Mouse (Mus musculus): ENCODE results near the gene Timm17b.
"Not testable (repeated sequence)": the region's sequence is repeated elsewhere in the genome, so short reads cannot be mapped to it uniquely, and the experiment has no call there.

Gene Timm17b

GRCm38 (mm10) chrX:7898880-7899874 is at the start of gene Timm17b, which contains the start of gene Pqbp1:
Gene Timm17b (plus strand): TSS chrX:7899357.
Gene Pqbp1 (minus strand): TSS chrX:7899269.
- DNase-seq (ENCODE audit: extremely low read depth, low read depth, low spot score): peak; percentile 54

GRCm38 (mm10) chrX:7854578-7854977 is 44.6 kb upstream of the Timm17b start:
- no peak for DNase-seq (ENCODE audit: extremely low read depth, low read depth, low spot score)

GRCm38 (mm10) chrX:7859191-7859753 is 39.9 kb upstream of the Timm17b start:
- no peak for DNase-seq (ENCODE audit: extremely low read depth, low read depth, low spot score)

DNA sequence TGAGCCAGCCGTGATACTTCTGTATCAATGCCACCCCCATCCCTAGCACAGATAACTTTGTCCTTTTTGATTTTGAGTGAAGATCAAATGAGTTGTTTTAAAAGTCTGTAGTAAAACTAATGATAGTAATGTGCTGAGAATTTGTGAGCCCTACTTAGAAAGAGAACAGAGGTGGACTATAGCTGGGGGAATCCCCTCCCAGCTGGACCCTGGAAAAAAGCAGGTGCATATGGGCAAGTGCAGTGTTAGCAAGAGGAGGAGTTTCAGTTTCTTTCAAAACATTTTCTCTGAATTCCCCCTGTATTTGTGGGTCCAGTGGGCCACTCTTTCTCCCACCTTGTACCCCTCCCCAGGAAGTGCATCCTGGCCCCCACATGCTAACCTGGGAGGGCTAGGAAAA is 36.0 kb upstream of the Timm17b start:
- no peak for DNase-seq (ENCODE audit: extremely low read depth, low read depth, low spot score)

GRCm38 (mm10) chrX:7864551-7864950 is 34.6 kb upstream of the Timm17b start:
- no peak for DNase-seq (ENCODE audit: extremely low read depth, low read depth, low spot score)

- DNase-seq (ENCODE audit: extremely low read depth, low read depth, low spot score): no peak
Measured at GRCm38 (mm10) chrX:7865343-7865742, 33.8 kb upstream of the Timm17b start.

DNA sequence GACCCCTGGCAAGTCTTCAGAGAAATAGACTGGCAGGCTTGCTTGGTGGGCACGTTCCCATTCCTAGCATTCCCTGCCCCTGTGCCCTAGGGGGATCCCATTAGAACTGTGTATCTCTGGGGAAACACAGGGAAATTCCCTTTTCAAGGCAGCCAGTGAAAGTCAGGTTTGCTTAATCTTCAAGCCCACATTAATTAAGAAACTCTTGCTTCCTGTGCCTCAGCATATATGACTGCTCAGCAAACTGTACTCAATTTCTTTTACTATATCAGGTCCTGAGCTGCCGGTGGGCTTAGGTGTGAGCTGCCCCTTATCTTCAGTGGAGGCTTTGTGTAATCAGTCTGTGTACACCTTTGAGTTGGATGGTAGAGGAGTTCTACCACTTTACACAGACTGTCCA is 33.4 kb upstream of the Timm17b start:
- DNase-seq (ENCODE audit: extremely low read depth, low read depth, low spot score): no peak

DNA sequence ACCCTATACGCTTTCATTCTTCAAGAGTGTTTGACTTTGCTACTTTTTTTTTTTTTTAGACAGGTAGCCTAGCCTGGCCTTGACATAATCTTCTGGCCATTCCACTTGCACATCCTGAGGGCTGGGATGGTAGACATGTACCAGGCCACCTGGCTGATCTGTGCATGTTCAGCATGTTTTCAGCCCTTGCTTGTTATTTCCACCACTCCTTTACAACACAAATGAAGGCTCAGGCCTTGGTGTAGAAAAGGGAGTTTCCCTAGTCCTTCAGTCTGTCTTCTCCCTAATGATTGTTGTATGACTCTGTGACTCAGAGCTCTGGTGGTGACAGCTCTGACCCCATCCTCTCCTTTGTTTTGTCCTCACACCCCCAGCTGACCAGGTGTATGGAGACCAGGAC is 32.0 kb upstream of the Timm17b start:
- no peak for DNase-seq (ENCODE audit: extremely low read depth, low read depth, low spot score)

DNA sequence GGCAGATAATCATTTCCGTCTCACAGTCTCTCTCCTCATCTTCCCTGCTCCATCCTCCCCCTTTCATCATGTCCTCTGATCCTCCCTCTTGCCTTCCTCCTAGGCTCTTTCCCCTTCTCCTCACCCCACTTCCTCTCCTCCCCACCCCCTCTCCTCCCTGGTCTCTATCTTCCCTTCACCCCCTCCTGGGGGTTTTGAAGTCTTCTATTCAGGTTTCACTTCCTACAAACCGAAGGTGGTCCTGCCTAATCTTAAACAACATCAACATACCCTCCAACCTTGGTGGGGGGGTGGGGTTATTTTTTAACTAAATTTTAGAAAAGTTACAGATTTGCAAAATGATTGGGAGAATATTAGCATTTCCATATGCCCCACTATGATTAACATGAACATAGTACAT is 30.7 kb upstream of the Timm17b start:
- no peak for DNase-seq (ENCODE audit: extremely low read depth, low read depth, low spot score)

DNA sequence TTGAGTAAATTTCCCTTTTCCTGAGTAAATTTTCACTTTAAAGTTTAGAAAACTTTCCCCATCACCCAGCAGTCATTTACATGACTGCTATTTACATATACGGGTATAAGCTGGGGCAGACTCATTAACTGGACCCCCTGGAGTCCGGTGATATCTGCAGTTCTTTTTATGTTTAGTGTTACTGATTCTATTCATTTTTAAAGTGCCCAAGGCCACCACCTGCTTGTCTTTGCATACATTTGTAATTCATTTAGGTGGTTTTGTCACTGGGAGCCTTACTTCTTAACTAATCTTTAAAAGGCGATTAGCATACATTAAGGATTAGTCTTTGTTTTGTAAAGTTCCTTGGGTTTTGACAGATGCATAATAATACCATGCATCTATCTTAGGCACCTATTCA is 29.3 kb upstream of the Timm17b start:
- DNase-seq (ENCODE audit: extremely low read depth, low read depth, low spot score): no peak

- DNase-seq (ENCODE audit: extremely low read depth, low read depth, low spot score): peak; percentile 37
Measured at GRCm38 (mm10) chrX:7878007-7878419, 21.1 kb upstream of the Timm17b start, which contains the start of gene Pim2. Gene Pim2 (plus strand): TSS chrX:7878262.

GRCm38 (mm10) chrX:7878495-7878894 is 20.7 kb upstream of the Timm17b start:
- no peak for DNase-seq (ENCODE audit: extremely low read depth, low read depth, low spot score)

DNA sequence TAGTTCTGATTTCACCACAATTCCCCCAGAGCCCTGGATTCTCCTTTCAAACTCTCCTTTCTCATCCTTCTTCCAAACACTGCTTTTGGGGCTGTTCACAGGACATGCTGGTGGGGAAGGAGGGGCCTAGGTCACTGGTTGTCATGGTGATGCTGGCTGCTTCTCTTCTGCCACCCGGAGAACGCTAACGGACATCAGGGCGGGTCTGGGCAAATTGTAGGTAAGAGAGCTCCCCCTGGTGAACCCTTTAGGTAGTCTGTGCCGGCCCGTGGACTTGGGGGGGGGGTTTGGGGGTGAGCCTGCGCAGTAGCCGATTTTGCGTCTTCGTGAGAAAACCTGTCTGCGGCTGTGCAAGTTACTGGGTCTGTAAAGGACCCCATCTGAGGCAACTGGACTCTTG is 19.3 kb upstream of the Timm17b start:
- no peak for DNase-seq (ENCODE audit: extremely low read depth, low read depth, low spot score)

DNA sequence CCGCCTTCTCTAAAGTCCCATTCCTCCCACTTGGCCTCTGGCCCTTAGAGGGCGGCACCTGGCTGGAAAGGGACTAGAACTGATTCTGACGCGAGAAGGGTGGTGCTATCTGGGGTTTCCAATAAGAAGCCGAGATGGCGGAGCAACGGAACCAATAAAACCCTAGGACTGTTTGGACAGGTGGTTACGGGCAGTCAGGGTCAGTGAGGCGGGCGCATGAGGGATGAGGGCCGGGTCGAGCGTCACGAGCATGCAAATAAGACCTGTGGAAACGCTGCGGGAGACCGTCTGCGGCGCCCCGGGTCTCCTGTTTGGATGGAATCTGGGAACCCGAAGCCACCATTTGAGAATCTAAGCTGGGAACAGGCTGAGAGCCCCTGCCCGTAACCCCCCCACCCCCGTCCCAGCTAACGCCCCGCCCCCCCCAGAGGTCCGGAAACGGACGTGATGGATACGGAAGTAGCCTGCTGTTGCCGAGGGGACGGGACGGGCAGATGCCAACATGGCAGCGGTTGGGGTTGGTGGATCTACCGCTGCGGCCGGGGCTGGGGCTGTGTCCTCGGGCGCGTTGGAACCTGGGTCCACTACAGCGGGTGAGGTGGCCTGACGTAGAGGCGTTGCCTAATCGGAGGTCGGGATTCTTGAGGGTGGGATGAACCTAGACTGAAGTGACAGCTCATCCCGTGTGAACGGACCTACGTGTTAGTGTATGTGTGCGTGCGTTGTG is 15.2 kb upstream of the Timm17b start, which contains the start of gene Slc35a2:
TSS of gene Slc35a2 (plus strand) at position 188 of the 727 bp plus-strand sequence.
- DNase-seq (ENCODE audit: extremely low read depth, low read depth, low spot score): peak; percentile 64

GRCm38 (mm10) chrX:7898211-7898610 is 946 bp upstream of the Timm17b start:
- DNase-seq (ENCODE audit: extremely low read depth, low read depth, low spot score): no peak

- DNase-seq (ENCODE audit: extremely low read depth, low read depth, low spot score): no peak
Measured at GRCm38 (mm10) chrX:7904441-7904840, 5.3 kb downstream of the Timm17b start.

GRCm38 (mm10) chrX:7907735-7908134 is 8.6 kb downstream of the Timm17b start, which contains the start of gene Gm10491:
Gene Gm10491 (minus strand): TSS chrX:7907835.
- no peak for DNase-seq (ENCODE audit: extremely low read depth, low read depth, low spot score)

- DNase-seq (ENCODE audit: extremely low read depth, low read depth, low spot score): not testable (repeated sequence)
Measured at GRCm38 (mm10) chrX:7909242-7909641, 10.1 kb downstream of the Timm17b start, which contains the start of gene Gm10490. Gene Gm10490 (plus strand): TSS chrX:7909542.

DNA sequence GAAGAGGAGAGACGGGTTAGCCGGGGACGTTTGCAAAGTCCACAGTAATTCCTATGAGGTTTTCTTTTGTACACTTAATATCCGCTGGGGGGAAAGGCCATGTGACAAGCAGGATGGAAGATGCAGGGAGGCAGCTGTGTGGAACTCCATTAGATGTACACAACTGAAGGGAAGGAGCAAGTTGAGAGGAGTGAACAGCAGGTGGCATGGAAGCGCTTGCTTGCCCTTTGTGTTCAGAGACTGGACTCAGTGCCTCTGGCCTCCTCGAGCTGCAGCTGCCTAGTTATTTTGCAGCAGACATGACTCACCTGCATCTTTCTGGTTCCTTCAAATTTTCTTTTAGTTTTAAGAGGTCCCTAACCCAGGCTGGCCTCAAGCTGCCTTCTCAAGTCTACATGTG is 11.3 kb downstream of the Timm17b start:
- no peak for DNase-seq (ENCODE audit: extremely low read depth, low read depth, low spot score)

- DNase-seq (ENCODE audit: extremely low read depth, low read depth, low spot score): not testable (repeated sequence)
Measured at GRCm38 (mm10) chrX:7915669-7916068, 16.5 kb downstream of the Timm17b start.

DNA sequence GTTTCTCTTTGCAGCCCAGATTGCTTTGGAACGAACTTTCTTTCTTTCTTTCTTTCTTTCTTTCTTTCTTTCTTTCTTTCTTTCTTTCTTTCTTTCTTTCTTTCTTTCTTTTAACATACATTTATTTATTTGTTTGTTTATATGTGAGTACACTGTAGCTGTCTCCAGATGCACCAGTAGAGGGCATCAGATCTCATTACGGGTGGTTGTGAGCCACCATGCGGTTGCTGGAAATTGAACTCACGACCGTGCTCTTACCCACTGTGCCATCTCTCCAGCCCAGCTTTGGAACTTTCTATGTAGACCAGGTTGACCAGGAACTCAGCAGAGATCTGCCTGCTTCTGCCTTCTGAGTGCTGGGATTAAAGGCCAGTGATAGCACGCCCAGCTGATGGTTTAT is 18.8 kb downstream of the Timm17b start:
- DNase-seq (ENCODE audit: extremely low read depth, low read depth, low spot score): not testable (repeated sequence)

All from fat pad, adult 2 months (tissue).